Mouse (Mus musculus) midbrain, embryonic 12.5 days (tissue): ENCODE results near the gene Vmn1r2. TPM values are rescaled to one million over a fixed set of nuclear protein-coding genes. Genes with fewer than 3 reads are reported as not detected.
A peak's percentile ranks its signal among the peaks of the same experiment; 100 is the strongest.
"Not testable (repeated sequence)": the region's sequence is repeated elsewhere in the genome, so short reads cannot be mapped to it uniquely, and the experiment has no call there.

Experiments
- ATAC-seq: fragments of 200-750 bp; cut with Nextera tagmentation; 2 replicates; pipeline ENCODE4 v1.8.0; 2017; ENCODE audit warnings: low read depth, moderate TSS enrichment, moderate library complexity; ENCODE audit not compliant: low FRiP score
- H3K27ac ChIP-seq: fragments of 300-500 bp; sonication (generic); replicated peaks from 2 replicates; pipeline ENCODE4 v1.5.1; 2016; ENCODE audit warnings: mild to moderate bottlenecking
- H3K27me3 ChIP-seq: fragments of 300-500 bp; sonication (generic); 2 replicates; pipeline ENCODE4 v1.6.1; 2016; ENCODE audit warnings: mild to moderate bottlenecking
- H3K36me3 ChIP-seq: fragments of 300-500 bp; sonication (generic); 2 replicates; pipeline ENCODE4 v1.6.1; 2016
- H3K4me1 ChIP-seq: fragments of 300-500 bp; sonication (generic); 2 replicates; pipeline ENCODE4 v1.6.1; 2016
- H3K4me2 ChIP-seq: fragments of 300-500 bp; sonication (generic); replicated peaks from 2 replicates; pipeline ENCODE4 v1.6.1; 2016; ENCODE audit warnings: mild to moderate bottlenecking, moderate library complexity
- H3K4me3 ChIP-seq: fragments of 300-500 bp; sonication (generic); 2 replicates; pipeline ENCODE4 v1.5.1; 2016; ENCODE audit warnings: mild to moderate bottlenecking
- H3K9ac ChIP-seq: fragments of 300-500 bp; sonication (generic); replicated peaks from 2 replicates; pipeline ENCODE4 v1.6.1; 2016; ENCODE audit warnings: mild to moderate bottlenecking, moderate library complexity
- H3K9me3 ChIP-seq: fragments of 300-500 bp; sonication (generic); 2 replicates; pipeline ENCODE4 v1.6.1; 2016; ENCODE audit warnings: mild to moderate bottlenecking
- WGBS: fragments of 180-500 bp; shearing (Covaris S2); methylation state at CpG from one replicate; pipeline ENCODE4 v1.1.7; 2016; 5-methylcytosine and 5-hydroxymethylcytosine counted together
- polyA plus RNA-seq: library from polyadenylated mRNA; unstranded; fragments of >200 nt; fragmentation: Nextera tagmentation; extraction: Ambion mirVana; gene quantifications from 2 replicates; pipeline ENCODE4 v1.2.1, GENCODE M21; 2016

Vmn1r2 gene
- polyA plus RNA-seq = not detected in 2 replicates

- H3K4me1 ChIP-seq, H3K4me3 ChIP-seq, H3K9ac ChIP-seq, H3K27ac ChIP-seq, H3K27me3 ChIP-seq, ATAC-seq, H3K36me3 ChIP-seq, H3K4me2 ChIP-seq: not testable (repeated sequence)
- H3K9me3 ChIP-seq = peaks cover 21% of the 10 kb centered on the region
- WGBS = no CpG with 5 or more reads among the region's 1 CpGs
These were observed at the start of gene Vmn1r2 for GRCm38 (mm10) chr4:3167020-3167419. TSS of gene Vmn1r2 (plus strand) at chr4:3167320.

DNA sequence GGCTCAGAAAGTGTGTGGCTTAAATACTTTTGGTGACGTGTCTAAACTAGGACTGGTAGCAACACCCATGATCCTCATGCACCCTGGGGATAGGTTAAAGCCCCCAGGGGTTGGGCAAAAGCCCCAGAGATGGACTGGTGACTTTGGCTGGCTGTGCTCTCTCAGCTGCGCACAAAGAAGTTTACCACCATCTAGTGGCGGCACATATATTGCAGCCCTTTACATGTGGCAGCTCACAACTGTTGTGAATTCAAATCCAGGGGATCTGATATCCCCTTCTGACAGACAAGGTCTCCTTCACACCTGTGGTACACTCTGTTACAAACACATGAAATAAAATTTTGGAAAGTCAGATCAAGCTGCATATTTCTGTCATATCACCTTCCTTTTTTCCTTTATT is 19.2 kb upstream of the Vmn1r2 start:
- H3K4me2 ChIP-seq, H3K36me3 ChIP-seq, H3K4me3 ChIP-seq, H3K9me3 ChIP-seq, H3K27ac ChIP-seq, ATAC-seq, H3K4me1 ChIP-seq, H3K9ac ChIP-seq, H3K27me3 ChIP-seq: not testable (repeated sequence)
- WGBS = 40% methylated on average over 1 of the region's 3 CpGs

DNA sequence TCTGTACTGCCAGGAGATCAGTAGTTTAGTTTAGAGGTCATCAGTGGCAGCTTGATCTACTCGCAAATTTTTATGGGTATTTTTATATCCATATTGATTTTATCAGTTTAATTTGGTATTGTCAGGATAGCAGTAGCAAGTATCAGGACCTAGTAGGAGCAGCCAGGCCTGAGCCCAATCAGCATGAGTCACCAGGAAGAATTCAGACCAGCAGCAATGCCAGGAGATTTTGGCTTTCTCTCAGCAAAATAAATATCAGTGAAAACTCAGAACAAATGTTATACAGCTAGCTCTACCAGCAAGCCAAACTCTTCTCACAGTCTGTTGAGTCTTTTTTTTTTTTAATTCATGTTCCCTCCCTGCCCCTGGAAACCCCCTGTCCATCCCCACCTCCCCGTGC is 13.8 kb upstream of the Vmn1r2 start:
- not testable (repeated sequence) for ATAC-seq, H3K36me3 ChIP-seq, H3K4me1 ChIP-seq, H3K4me2 ChIP-seq, H3K27ac ChIP-seq, H3K9ac ChIP-seq, H3K27me3 ChIP-seq, H3K4me3 ChIP-seq, H3K9me3 ChIP-seq
- WGBS = 83% methylated on average over 2 of the region's 2 CpGs

DNA sequence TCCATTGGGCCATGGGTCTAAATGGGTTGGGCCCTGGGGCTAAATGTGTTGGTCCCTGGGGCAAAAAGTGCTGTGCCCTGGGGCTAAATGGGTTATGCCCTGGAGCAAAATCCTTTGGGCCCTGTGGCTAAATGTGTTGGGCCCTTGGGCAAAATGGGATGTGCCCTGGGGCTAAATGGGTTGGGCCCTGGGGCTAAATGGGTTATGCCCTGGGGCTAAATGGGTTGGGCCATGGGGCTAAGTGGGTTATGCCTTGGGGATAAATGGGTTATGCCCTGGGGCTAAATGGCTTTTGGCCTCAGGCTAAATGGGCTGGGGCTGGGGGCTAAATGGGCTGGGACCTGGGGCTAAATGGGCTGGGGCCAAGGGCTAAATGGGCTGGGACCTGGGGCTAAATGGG is 2.7 kb upstream of the Vmn1r2 start:
- H3K27me3 ChIP-seq, H3K36me3 ChIP-seq, H3K4me1 ChIP-seq, H3K4me3 ChIP-seq, H3K4me2 ChIP-seq, H3K9ac ChIP-seq, ATAC-seq, H3K27ac ChIP-seq: not testable (repeated sequence)
- peaks cover 21% of the 10 kb centered on the region for H3K9me3 ChIP-seq

DNA sequence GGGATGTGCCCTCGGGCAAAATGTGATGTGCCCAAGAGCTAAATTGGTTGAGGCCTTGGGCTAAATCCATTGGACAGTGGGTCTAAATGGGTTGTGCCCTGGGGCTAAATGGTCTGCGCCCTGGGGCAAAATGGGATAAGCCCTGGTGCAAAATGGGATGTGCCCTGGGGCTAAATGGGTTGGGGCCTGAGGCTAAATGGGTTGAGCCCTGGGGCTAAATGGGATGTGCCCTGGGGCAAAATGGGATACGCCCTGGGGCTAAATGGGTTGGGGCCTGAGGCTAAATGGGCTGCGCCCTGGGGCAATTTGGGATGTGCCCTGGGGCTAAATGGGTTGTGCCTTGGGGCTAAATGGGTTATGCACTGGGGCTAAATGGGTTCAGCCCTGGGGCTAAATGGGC is 2.1 kb upstream of the Vmn1r2 start:
- no peak overlapping the region for H3K9ac ChIP-seq
- H3K4me3 ChIP-seq = no peak overlapping the region
- H3K27ac ChIP-seq = no peak overlapping the region
- WGBS = 90% methylated on average over 4 of the region's 4 CpGs
- no peak overlapping the region for H3K4me2 ChIP-seq
- no peaks in the 10 kb centered on the region for H3K36me3 ChIP-seq
- ATAC-seq = no peak
- H3K27me3 ChIP-seq = no peaks in the 10 kb centered on the region
- H3K4me1 ChIP-seq = no peaks in the 10 kb centered on the region
- H3K9me3 ChIP-seq = peaks cover 21% of the 10 kb centered on the region

- not testable (repeated sequence) for H3K36me3 ChIP-seq, H3K4me1 ChIP-seq, H3K4me3 ChIP-seq, H3K27ac ChIP-seq, H3K4me2 ChIP-seq, H3K27me3 ChIP-seq, H3K9ac ChIP-seq
- peaks cover 40% of the 10 kb centered on the region for H3K9me3 ChIP-seq
- ATAC-seq = peak; percentile 47; the same call in 1 of the 2 replicates
- 70% methylated on average over 4 of the region's 4 CpGs for WGBS
These were observed 7.5 kb downstream of the Vmn1r2 start for GRCm38 (mm10) chr4:3174586-3174985.

- 89% methylated on average over 7 of the region's 8 CpGs for WGBS
- H3K9me3 ChIP-seq = peaks cover 51% of the 10 kb centered on the region
- H3K4me3 ChIP-seq, H3K27me3 ChIP-seq, H3K9ac ChIP-seq, ATAC-seq, H3K4me1 ChIP-seq, H3K27ac ChIP-seq, H3K4me2 ChIP-seq, H3K36me3 ChIP-seq: not testable (repeated sequence)
These were observed 8.6 kb downstream of the Vmn1r2 start for GRCm38 (mm10) chr4:3175756-3176155.

GRCm38 (mm10) chr4:3176195-3176594 is 9.1 kb downstream of the Vmn1r2 start:
- H3K9me3 ChIP-seq = peaks cover 55% of the 10 kb centered on the region
- H3K36me3 ChIP-seq, H3K4me2 ChIP-seq, H3K4me1 ChIP-seq, H3K9ac ChIP-seq, H3K4me3 ChIP-seq, H3K27me3 ChIP-seq, ATAC-seq, H3K27ac ChIP-seq: not testable (repeated sequence)
- 86% methylated on average over 6 of the region's 6 CpGs for WGBS

DNA sequence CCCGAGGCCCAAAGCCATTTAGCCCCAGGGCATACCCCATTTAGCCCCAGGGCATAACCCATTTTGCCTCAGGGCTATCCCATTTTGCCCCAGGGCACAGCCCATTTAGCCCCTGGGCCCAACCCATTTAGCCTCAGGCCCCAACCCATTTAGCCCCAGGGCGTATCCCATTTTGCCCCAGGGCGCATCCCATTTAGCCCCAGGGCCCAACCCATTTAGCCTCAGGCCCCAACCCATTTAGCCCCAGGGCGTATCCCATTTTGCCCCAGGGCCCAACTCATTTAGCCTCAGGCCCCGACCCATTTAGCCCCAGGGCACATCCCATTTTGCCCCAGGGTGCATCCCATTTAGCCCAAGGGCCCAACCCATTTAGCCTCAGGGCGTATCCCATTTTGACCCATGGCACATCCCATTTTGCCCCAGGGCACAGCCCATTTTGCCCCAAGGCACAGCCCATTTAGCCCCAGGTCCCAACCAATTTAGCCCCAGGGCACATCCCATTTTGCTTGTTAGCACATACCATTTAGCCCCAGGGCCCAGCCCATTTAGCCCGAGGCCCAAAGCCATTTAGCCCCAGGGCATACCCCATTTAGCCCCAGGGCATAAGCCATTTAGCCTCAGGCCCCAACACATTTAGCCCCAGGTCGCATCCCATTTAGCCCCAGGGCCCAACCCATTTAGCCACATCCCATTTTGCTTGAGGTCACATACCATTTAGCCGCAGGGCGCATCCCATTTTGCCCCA is 9.8 kb downstream of the Vmn1r2 start:
- not testable (repeated sequence) for H3K36me3 ChIP-seq, H3K4me2 ChIP-seq, H3K27ac ChIP-seq, H3K27me3 ChIP-seq, H3K4me3 ChIP-seq, ATAC-seq, H3K4me1 ChIP-seq, H3K9ac ChIP-seq
- 86% methylated on average over 10 of the region's 10 CpGs for WGBS
- H3K9me3 ChIP-seq = peaks cover 58% of the 10 kb centered on the region

DNA sequence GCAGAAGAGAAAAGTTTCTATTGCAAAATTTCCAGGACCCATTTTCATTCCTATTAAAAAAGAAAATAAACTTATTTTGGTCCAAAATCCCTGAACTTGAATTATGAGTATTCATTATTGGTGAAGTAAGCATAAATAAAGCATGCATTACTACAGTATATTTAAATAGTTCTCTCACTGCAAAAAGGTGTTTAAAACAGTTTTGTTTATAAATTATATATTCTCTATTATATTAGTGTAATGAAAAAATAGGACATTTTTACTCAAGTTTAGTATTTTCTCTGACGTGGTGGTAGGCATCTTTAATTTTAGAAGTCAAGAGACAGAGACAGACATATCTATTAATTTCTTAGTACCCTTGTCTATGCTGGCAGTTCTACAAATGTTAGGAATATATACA is 18.1 kb downstream of the Vmn1r2 start, which contains the start of gene Vmn1r3:
Vmn1r3 (minus strand) TSS at position 101 of the 400 bp plus-strand sequence.
- peaks cover 16% of the 10 kb centered on the region for H3K9me3 ChIP-seq
- H3K4me2 ChIP-seq, H3K4me3 ChIP-seq, H3K36me3 ChIP-seq, H3K27ac ChIP-seq, H3K9ac ChIP-seq, ATAC-seq, H3K27me3 ChIP-seq, H3K4me1 ChIP-seq: not testable (repeated sequence)
- WGBS = 78% methylated on average over 1 of the region's 1 CpGs

GRCm38 (mm10) chr4:3209643-3210217 is 42.6 kb downstream of the Vmn1r2 start:
- not testable (repeated sequence) for H3K27me3 ChIP-seq, H3K27ac ChIP-seq, ATAC-seq, H3K36me3 ChIP-seq, H3K9me3 ChIP-seq, H3K4me1 ChIP-seq, H3K9ac ChIP-seq, H3K4me3 ChIP-seq, H3K4me2 ChIP-seq
- 63% methylated on average over 1 of the region's 1 CpGs for WGBS

- 75% methylated on average over 4 of the region's 4 CpGs for WGBS
- not testable (repeated sequence) for H3K36me3 ChIP-seq, H3K4me2 ChIP-seq, H3K4me3 ChIP-seq, H3K27me3 ChIP-seq, H3K9ac ChIP-seq, H3K4me1 ChIP-seq, ATAC-seq, H3K27ac ChIP-seq, H3K9me3 ChIP-seq
These were observed 46.2 kb downstream of the Vmn1r2 start for GRCm38 (mm10) chr4:3213349-3213748.

- ATAC-seq = not testable (repeated sequence)
These were observed 49.3 kb downstream of the Vmn1r2 start for GRCm38 (mm10) chr4:3216382-3216781.

More at GRCm38 (mm10) chr4:3216382-3216781, 49.3 kb downstream of the Vmn1r2 start:
- 77% methylated on average over 2 of the region's 2 CpGs for WGBS
- not testable (repeated sequence) for H3K27ac ChIP-seq, H3K4me1 ChIP-seq, H3K9me3 ChIP-seq, H3K9ac ChIP-seq, H3K4me2 ChIP-seq, H3K27me3 ChIP-seq, H3K36me3 ChIP-seq, H3K4me3 ChIP-seq
